Mouse (Mus musculus) layer of hippocampus, postnatal 25 days (tissue): Measurements from ENCODE around the gene Scaf8. TPM values are rescaled to one million over a fixed set of nuclear protein-coding genes. Genes with fewer than 3 reads are reported as not detected.
"Not testable (repeated sequence)": the region's sequence is repeated elsewhere in the genome, so short reads cannot be mapped to it uniquely, and the experiment has no call there.

Source experiments
- DNase-seq, 2 experiments: peaks; one replicate each; pipeline ENCODE4 v3.0.0; 2022; ENCODE audit warnings: mixed read lengths in 2 of 2, low spot score in 1 of 2; ENCODE audit errors: extremely low spot score in 1 of 2
- total RNA-seq, 2 experiments: library from RNA; stranded (reverse); gene quantifications; 2 replicates each; pipeline ENCODE4 v1.2.3; 2021

Gene Scaf8
- total RNA-seq, 2 experiments from 2014 or later: 49.9 to 58.4 TPM

DNA sequence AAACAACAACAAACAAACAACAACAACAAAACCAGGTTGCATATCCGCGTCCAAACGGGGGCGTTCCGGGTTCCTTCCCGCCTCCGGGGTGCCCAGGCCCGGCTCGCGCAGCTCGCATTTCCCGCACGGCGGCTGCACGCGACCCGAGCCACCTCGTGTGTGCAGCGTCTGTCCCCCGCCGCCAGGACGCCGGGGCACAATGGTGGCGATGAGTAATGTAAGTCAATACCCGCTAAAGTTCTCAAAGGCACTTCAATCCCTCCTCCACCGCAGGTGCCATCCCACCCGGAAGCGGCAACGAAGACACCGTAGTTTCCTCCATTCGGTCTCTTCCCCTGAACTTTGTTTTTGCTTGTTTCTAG is 433 bp upstream of the Scaf8 start:
- no peak for DNase-seq

DNA sequence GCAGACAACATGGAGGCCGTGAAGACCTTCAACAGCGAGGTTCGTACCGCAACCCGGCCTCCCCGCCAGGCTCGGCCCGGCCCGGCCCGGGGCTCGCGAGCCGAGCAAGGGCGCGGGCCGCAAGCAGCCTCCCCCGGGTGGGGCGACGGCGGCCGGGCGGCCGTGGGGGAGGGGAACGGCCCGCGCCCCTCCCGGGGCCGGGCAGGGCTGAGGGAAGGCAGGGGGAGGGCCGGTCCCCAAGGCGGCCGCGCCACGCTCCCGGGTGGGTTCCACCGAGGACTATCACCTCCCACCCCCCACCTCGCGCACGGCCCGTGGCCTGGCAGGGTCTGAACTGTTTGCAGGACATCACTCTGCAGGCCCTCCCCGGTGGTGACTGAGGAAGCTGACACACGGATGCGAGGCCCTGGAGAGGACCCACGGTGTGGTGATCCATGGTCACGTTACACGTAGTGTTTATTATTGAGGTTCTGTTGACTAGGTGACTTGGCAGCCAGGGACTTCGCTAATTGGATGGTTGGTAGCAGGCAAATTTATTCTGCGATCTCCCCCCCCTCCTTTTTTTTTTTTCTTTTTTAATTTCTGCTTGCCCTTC is 705 bp downstream of the Scaf8 start:
- DNase-seq: peak; percentile 42 to 57

DNA sequence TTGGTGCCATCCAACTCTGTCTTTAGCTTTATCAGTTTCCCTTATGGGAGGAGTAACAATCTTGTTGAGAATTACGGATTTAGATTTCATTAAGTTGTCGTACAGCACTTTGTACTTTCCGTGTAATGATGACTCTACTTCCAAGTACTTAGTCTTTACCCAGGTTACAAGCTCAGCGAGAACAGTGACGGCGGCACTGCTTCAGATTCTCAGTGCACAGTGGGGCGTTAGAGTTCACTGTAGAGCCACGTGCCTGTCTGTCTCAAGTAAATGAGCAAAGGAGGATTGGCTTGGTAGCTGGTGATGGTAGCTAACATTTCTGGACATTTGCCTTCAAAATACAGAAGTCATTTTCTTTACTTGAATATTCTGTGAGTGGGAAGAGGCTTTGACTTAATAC is 6.2 kb downstream of the Scaf8 start:
- not testable (repeated sequence) for DNase-seq

DNA sequence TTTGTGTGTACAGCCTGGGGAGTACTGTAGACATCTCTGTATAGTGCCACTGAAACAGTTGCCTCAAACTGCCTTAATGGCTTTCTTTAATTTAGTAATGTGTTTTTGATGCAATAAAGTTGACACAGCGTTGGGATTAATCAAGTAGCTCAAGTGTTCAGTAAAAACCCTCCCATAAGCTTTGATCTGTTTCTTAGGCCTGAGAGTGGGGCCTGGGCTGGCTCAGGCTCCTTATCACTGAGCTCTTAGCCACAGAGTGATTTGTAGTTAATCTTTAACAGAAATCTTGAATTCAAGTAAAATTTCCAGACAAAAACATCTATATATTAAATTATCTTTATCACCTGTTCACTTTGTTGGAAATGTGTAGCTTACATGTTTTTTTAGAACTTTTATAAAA is 8.8 kb downstream of the Scaf8 start:
- not testable (repeated sequence) for DNase-seq

DNA sequence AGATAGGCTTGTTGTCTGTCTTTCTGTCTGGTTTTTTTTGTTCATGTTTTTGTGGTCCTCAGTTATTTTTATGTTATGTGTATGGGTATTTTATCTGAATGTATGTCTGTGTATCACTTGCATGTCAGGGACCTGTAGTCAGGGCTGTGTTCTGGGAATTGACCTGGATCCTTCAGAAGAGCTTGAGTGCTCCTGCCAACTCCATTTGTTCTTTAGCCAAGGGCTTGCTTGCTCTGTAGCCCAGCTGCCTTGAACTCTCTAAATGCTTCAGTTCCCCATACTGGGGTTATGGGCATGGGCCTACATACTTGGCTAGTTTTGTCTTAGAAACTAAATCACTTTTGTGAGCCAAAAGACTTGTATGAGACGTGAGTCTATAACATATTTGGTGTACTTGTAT is 13.9 kb downstream of the Scaf8 start:
- DNase-seq: no peak

DNA sequence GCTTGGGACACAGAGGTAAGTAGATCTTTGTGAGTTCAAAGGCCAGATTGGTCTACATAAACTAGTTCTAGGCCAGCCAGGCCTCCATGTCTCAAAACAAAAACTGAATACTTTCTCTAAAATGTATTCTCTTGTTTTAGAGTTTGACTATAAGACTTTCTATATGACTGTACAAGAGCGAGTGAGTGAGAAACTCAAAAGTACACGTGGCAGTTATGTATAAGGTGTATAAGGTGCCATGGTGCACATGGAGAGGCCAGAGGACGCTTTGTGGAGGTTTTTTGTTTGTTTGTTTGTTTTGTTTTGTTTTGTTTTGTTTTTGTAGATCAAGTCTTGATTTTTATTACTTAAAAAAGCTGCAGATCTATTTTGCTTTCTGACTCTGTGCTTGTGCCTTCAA is 15.0 kb downstream of the Scaf8 start:
- DNase-seq: no peak

DNA sequence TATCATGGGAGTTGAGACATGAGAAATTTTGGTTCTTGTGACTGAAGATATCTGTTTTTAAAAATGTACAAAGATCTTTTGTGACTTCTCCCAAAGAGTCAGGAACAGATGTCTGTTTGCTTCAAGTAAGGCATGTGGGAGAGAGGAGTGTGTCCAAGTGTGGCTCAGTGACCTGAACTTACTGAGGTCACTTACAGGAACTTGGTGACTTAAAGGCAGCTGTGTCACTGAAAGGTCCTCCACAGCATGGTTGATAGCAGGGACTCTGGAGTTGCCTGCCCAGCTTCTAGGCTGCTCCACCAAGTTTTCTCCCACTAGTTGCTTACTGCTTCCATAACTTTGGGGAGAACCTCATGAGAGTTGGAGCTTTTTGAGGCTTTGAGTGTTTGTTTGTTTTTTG is 20.6 kb downstream of the Scaf8 start:
- no peak for DNase-seq

DNA sequence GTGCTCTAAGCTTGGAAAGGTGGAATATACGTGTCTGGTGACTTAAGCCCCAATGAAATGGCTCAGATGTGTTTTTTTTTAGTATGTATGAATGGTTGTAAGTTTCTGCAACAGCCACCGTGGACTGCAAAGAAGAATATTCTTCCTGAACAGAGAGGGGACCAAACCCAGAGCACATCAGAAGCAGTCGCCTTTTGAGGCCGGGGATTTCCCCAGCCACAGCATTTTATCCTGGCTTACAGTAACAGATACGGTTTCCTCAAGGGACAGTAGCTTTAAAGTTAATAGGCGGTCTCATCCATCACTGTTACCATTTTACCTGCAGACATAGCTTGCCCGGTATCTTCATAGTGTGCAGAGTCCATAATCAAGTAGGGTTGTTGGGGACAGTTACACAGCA is 21.4 kb downstream of the Scaf8 start:
- no peak for DNase-seq

DNA sequence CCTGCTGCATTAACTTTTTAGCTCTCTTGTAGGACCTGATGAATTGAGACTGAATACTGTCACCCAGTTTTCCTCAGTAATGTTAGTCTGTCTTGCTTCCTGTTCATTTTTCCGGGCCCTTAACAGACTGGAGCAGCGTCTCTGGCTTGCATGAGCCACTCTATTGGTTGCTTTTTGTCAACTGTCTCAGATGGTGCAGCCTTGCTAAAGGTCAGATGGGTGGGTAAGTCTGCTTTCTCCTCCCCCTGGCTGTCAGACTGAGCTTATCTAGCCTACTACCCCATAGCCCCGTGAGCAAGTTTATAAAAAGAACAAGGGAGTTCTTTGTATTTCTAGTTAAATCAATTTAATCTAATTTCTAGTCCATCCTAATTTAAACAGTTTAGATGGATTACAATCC is 23.6 kb downstream of the Scaf8 start:
- DNase-seq: no peak

DNA sequence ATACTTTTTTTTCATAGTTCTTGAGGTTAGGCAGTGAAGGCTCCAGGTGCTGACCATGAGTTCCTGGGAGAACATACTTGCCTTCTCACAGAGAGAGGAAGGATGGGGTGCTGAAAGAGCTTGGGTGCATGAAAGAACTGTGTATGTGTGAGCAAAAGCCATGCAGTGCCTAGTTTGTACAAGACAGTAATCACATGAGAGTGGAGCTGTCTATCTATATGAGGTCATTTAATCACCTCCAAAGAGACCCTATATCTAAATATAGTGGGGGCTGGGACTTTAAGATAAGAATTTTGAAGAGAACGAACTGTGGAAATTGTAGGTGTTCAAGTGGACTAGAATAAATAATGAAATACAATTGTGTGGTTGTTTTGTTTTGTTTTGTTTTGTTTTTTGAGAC is 25.3 kb downstream of the Scaf8 start:
- DNase-seq: no peak

DNA sequence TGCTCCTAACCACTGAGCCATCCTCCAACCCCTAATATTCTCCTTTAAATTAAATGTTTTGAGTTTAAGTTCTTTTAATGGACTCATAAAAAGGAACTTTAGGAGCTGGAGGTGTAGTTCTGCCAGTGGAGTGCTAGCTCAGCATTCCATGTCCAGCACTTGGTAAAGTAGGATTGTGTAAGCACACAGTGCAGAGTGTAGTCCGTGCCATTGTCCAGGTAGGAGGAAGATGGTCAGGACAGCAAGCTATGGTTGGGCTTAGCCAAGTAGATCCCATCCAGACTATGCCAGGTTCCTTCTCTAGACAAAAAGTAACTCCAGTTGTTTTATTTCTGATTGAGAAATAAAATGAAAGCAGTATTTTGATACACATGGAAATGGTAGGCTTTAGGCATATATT is 34.1 kb downstream of the Scaf8 start:
- no peak for DNase-seq

DNA sequence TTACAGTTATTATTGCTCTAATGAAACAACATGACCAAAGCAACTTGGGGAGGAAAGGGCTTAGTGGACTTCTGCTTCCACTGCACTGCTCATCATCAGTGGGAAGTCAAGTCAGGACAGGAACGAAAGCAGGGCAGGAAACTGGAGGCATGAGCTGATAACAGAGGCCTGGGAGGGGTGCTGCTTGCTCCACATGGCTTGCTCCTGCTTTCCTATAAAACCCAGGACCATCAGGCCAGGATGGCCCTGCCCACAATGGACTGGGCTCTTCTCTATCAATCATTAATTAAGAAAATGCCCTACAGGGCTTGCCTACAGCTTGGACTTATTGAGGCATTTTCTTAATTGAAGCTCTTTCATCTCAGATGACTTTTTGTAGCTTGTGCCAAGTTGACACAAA is 34.8 kb downstream of the Scaf8 start:
- no peak for DNase-seq

DNA sequence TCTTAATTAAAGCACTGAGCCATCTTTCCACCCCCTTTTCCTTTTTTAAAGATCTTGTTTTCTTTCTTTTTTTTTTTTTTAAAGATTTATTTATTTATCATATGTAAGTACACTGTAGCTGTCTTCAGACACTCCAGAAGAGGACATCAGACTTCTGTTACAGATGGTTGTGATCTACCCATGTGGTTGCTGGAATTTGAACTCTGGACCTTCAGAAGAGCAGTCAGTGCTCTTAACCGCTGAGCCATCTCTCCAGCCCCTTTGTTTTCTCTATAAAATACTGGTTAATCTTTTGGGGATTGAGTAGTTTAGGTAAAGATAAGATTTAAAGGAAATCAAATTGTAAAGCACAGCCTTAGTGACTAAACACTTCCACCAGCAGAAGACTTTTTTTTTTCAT is 35.9 kb downstream of the Scaf8 start:
- not testable (repeated sequence) for DNase-seq

DNA sequence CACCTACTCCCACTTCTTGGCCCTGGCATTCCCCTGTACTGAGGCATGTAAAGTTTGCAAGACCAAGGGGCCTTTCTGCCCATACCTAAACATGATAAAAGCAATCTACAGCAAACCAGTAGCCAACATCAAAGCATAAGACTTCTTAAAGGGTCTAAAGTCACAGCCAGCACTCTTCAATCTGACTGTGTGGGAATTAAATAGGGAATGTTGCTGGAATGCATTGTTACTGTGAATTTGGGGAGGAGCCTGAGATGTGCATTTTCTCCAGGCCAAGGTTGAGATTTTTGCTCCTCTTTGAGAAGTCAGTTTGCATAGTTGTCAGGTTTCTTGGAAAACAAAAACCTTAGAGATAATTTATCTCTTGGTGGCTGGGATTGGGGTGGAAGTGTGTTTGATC is 36.4 kb downstream of the Scaf8 start:
- DNase-seq: no peak

DNA sequence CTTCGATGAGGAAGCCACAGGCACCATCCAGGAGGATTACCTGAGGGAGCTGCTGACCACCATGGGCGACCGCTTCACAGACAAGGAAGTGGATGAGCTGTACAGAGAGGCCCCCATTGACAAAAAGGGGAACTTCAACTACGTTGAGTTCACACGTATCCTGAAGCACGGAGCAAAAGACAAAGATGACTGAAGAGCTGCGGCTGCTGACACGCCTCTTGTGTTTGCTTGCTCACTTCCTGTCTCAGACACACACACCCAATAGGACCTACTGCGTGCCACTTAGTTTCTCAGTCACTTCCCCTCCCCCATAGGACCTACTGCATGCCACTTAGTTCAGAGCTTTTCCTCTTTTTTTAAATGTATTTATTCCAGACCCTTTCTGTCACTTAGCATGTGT is 41.4 kb downstream of the Scaf8 start:
- DNase-seq: not testable (repeated sequence)

DNA sequence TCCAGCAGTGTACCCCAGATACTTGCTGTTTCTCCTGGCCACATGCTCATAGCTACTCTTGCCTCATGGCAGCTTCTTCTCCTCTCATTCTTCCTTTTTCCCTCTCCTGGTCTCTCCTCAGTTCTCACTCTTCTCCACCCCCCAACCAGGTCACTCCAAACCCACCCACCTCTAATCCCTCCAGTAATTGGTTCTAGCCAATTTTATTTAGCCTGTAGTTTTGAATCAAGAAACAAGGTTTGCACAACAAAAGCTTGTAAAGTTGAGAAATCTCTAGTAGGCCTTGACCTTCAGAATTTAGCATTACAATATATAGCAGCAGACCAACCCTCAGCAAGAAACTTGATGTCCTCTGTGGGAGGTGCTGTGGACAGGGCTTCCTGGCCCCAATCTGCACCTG is 42.2 kb downstream of the Scaf8 start:
- no peak for DNase-seq

DNA sequence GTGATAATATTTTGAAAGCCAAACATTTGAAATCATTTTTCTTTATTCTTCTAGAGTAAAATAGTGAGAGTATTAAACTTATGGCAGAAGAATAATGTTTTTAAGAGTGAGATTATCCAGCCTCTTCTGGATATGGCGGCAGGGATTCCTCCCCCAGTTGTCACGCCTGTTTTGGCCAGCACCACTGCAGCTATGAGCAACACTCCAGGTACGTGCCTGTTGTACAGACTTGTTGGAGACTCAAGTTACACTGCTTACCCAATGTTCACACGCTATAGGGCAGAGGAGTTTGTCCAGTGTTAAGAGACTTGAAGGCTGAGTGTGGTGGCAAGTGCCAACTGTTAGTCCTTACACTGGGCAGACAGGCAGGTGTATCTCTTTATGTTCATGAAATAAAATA is 48.1 kb downstream of the Scaf8 start:
- DNase-seq: no peak

DNA sequence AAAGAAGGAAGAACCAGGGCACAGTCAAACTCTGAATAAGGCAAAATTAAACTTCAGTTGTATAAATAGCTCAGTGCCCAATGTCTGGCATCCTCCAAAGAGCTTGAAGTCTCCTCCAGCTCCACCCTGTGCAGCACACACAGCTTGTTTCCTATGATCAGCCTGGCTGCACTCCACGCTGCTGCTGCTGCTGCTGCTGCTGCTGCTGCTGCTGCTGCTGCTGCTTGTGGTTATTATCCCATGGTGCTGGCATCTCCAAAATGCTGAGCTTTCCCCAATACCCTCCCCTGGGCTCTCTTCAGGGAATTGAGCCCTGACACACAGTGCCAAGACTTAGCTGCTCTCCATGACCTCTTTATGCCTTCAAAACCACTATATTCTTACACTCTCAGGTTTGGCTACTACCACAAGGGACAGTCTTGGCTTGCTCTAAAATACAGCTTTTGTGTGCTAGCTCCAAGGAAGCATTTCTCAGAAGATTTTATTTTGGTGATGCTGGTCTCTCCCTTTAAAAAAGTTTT is 65.7 kb downstream of the Scaf8 start:
- not testable (repeated sequence) for DNase-seq

DNA sequence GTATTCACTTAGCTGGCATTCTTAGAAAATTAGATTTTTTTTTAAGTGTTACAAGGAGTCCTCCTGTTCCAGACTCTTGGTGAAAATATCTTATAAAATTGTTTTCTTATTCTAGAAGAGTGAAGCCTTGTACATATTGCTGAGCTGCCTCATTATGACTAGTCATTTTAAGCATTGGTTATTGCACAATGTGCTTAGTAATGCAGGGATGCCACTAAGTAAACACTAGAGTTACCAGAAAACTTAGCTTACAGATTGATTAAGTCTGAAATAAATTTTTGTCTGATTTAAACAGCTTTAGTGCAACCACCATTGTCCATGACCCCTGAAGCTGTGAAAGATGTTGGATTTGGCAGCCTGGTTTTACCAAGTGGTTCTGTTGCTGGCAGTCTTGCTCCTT is 80.7 kb downstream of the Scaf8 start:
- not testable (repeated sequence) for DNase-seq

DNA sequence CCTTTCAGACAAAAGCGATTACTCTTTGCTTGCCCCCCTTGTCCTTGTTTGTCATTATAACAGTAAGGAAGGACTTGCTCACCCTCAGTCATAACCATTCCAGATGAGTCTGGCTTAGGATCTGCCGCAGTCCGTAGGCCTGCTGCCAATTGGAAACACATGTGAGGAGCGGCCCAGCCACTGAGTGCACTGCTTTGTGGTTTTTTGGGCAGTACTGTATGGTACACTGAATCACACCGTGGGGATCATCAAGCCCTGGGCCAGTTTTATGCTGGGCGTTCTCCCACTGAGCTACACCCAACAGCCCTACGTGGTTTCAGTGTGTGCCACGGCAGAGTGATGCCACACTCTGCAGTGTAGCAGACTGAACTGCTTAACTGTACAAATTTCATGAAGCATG is 85.6 kb downstream of the Scaf8 start:
- no peak for DNase-seq

DNA sequence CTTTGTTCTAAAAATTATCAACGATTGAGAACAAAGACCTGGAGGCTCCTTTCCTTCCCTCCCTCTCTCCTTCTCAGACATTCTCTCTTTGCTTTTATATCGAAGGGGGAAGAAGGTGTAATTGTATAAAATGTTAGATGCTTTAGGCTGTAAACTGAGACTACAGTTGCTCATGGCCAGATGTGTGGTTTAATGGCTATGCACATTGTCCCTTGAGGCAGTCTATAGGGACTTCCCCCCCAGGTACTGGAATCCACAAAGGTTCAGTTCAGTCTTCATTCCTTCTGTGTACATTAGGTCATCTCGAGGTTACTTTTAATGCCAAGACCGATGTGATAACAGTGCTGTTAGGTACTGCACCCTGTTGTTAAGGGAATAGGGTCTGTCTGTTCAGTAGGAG is 89.1 kb downstream of the Scaf8 start:
- DNase-seq: no peak

DNA sequence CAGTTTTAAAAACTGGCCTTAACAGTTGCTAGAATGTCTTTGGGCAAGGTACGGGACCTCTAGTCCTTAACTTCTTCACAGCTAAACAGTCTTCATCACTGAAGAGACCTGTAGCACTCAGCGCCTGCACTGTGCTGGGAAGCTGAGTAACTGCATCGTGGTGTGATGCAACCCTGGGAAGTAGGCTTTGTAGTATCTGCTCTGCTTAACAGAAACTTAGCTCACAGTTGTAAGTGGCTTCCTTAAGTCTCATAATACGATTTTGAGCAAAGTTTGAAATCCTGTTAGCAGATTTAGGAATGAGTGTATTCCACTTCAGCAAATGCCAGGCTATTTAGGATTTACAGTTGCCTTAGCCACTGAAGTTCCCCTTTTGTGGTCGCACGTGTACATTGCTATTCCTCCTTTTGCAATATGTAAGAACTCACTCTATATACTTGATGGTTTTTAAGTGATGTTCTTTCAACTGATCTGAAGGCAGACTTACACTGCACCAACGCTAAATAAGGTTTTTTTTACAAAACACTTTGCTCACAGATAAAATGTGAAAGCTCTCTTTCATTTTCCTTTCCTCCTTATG is 90.1 kb downstream of the Scaf8 start:
- no peak for DNase-seq
